Mouse (Mus musculus) thymus, postnatal 36 days (tissue): ENCODE measurements around the gene Atxn7.
A peak's percentile ranks its signal among the peaks of the same experiment; 100 is the strongest.
"Not testable (repeated sequence)": the region's sequence is repeated elsewhere in the genome, so short reads cannot be mapped to it uniquely, and the experiment has no call there.

Experiments
- DNase-seq, 2 experiments: peaks; one replicate each; pipeline ENCODE4 v3.0.0; 2022; ENCODE audit warnings: mixed read lengths in 2 of 2

The Atxn7 gene

GRCm38 (mm10) chr14:13988397-13988796, 27.2 kb downstream of the Atxn7 start:
- no peak for DNase-seq

GRCm38 (mm10) chr14:13990741-13991140, 29.5 kb downstream of the Atxn7 start:
- DNase-seq = no peak

- no peak for DNase-seq
Measured at GRCm38 (mm10) chr14:13995206-13996097, 34.2 kb downstream of the Atxn7 start.

GRCm38 (mm10) chr14:14002771-14003170, 41.5 kb downstream of the Atxn7 start:
- no peak for DNase-seq

GRCm38 (mm10) chr14:14009712-14010111, 48.5 kb downstream of the Atxn7 start:
- no peak for DNase-seq

- peak; percentile 84 to 89 for DNase-seq
Measured at GRCm38 (mm10) chr14:14012383-14013251, 51.4 kb downstream of the Atxn7 start.

- DNase-seq = no peak
Measured at GRCm38 (mm10) chr14:14013252-14013711, 52.0 kb downstream of the Atxn7 start.

- DNase-seq = no peak
Measured at GRCm38 (mm10) chr14:14014636-14015375, 53.6 kb downstream of the Atxn7 start.

- DNase-seq = peak; percentile 36 to 41
Measured at GRCm38 (mm10) chr14:14019155-14019894, 58.1 kb downstream of the Atxn7 start.

- no peak for DNase-seq
Measured at GRCm38 (mm10) chr14:14021244-14021643, 60.0 kb downstream of the Atxn7 start.

GRCm38 (mm10) chr14:14025870-14026269, 64.6 kb downstream of the Atxn7 start:
- no peak for DNase-seq

GRCm38 (mm10) chr14:14030621-14031020, 69.4 kb downstream of the Atxn7 start:
- DNase-seq = no peak

- DNase-seq = no peak
Measured at GRCm38 (mm10) chr14:14032842-14033241, 71.6 kb downstream of the Atxn7 start.

GRCm38 (mm10) chr14:14036352-14036751, 75.1 kb downstream of the Atxn7 start:
- DNase-seq = no peak

- no peak for DNase-seq
Measured at GRCm38 (mm10) chr14:14038233-14038632, 77.0 kb downstream of the Atxn7 start.

- peak; percentile 7 to 15 for DNase-seq
Measured at GRCm38 (mm10) chr14:14042336-14042735, 81.1 kb downstream of the Atxn7 start.

- DNase-seq = peak; percentile 5 to 18
Measured at GRCm38 (mm10) chr14:14054386-14054785, 93.1 kb downstream of the Atxn7 start.

GRCm38 (mm10) chr14:14059606-14060005, 98.4 kb downstream of the Atxn7 start:
- DNase-seq = not testable (repeated sequence)

- no peak for DNase-seq
Measured at GRCm38 (mm10) chr14:14062531-14063245, 101.4 kb downstream of the Atxn7 start.

- DNase-seq = no peak
Measured at GRCm38 (mm10) chr14:14063382-14063781, 102.1 kb downstream of the Atxn7 start.

GRCm38 (mm10) chr14:14064486-14065141, 103.4 kb downstream of the Atxn7 start:
- no peak for DNase-seq
